Mouse (Mus musculus): Measurements from ENCODE around the gene Tnfsf10.
A peak's percentile ranks its signal among the peaks of the same experiment; 100 is the strongest.
"Not testable (repeated sequence)": the region's sequence is repeated elsewhere in the genome, so short reads cannot be mapped to it uniquely, and the experiment has no call there.

The Tnfsf10 gene

DNA sequence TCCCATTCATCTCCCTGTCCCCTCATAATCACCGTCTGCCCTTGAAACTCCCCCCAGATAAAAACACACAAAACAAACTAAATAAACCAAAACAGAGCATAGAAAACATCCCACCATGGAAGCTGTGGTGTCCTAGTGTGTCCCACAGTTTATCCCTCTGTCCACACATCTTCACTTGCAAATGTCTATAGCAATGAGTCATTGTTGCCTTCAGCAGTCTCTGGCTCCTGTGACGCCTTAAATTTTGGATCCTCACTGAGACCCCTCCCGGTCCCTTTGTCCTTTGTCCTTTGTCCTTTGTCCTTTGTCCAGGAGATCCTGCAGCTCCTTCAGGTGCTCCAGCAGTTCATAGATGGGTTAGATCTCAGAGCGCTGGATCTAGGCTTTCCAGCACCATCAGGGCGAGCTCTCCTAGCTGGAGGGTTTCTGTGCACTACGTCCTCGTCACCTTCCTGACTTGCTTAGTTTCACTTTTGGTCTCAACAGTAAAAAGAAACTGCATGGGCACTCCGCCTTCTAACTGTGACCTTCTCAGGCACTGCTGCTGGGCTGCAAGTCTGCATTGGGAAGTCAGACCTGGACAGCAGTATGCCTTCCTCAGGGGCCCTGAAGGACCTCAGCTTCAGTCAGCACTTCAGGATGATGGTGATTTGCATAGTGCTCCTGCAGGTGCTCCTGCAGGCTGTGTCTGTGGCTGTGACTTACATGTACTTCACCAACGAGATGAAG lies at the start of gene Tnfsf10:
Tnfsf10 (plus strand) TSS at position 470 of the 729 bp plus-strand sequence.
- DNase-seq (ENCODE audit: low read depth, low spot score), result peak; percentile 81

DNA sequence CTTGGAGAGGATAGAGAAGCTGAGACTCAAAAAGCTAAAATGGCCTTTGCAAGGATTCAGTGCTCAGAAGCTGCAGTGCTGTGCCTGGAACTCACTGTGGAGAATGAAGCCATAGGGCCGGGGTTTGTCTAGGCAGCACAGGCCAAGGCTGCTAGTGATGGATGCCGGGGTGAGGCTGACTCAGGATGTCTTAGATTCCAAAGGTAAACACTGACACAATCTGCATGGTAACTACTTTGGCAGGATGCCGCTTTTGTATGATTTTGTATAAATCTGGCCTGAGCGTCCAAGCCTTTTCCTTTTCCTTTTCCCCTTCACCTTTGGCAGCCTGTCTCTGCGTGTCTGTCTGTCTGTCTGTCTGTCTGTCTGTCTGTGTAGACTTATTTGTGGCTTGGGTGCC lies 49.5 kb upstream of the Tnfsf10 start:
- DNase-seq (ENCODE audit: low read depth, low spot score), result no peak

DNA sequence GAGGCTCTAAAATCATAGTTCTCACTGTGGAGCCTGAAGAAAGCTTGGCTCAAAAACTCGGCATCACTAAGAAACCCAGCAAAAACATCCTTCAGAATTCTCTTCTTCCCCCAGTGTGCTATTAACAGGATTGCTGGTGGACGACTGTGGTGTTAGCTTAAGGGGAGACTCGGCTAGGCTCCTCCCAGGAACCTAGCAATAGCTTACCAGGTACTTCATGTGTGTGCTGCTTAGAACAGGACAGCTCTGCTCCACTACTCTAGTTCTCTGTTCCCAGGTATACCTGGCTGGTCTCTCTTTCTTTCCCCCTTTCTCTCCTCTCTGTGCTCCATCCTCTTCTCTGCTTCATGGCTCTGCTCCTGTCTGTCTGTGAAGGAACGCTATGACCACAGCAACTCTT lies 48.9 kb upstream of the Tnfsf10 start:
- no peak for DNase-seq (ENCODE audit: low read depth, low spot score)

DNA sequence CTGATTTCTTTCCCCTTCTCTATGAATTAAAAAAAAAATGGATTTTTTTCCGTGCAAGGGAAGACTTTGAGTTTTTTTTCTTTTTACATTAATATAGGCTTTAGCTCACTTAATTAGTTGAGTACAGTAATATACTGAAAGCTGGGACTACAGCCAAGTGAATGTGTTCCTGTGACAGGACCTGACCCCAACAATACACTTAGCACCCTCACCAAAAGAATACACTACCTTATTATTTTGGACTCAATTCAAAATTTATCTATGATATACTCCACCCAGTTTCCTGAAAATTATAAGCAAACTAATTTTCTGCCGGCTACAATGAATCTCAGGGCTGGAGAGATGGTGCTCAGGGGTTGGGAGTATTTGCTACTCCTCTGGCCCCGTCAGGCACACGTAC lies 47.7 kb upstream of the Tnfsf10 start:
- DNase-seq (ENCODE audit: low read depth, low spot score), result no peak

DNA sequence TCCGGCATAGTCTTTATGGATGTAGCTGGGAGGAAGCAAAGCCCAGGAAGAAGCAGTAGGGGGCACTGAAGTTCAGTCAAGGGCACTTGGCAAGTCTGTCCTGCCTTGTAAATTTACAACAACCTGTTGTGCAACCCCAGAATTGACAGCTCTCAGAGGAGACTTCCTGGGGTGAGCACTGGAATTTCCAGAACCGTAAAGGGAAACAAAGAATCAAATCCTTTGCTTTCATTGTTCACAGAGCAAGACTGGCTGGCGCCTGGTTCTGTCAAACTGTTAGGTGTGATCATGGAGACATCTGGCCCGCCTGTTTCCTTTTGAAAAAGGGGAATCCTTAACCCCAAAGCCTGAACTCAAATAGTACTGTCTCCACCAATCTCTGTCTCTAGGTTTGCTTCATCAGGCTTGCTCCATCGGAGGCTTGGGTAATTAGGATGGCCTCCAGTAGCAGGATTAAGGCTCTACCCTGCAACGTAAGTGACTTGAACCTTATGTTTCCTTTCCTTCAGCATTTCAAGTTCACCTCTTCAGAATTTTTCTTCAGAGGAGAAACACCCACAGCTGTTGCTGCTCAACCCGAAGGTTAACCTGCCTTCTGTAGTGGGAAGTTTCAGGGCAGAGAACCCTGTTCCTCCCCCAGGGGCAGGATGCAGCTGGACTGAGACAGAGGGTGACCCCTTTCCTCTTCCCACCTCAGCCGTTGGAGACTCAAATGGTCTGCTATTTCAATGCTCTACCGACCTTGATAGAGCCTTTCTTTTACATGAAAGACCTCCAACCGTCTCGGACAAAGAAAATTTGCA lies 46.5 kb upstream of the Tnfsf10 start:
- DNase-seq (ENCODE audit: low read depth, low spot score), result peak; percentile 69

DNA sequence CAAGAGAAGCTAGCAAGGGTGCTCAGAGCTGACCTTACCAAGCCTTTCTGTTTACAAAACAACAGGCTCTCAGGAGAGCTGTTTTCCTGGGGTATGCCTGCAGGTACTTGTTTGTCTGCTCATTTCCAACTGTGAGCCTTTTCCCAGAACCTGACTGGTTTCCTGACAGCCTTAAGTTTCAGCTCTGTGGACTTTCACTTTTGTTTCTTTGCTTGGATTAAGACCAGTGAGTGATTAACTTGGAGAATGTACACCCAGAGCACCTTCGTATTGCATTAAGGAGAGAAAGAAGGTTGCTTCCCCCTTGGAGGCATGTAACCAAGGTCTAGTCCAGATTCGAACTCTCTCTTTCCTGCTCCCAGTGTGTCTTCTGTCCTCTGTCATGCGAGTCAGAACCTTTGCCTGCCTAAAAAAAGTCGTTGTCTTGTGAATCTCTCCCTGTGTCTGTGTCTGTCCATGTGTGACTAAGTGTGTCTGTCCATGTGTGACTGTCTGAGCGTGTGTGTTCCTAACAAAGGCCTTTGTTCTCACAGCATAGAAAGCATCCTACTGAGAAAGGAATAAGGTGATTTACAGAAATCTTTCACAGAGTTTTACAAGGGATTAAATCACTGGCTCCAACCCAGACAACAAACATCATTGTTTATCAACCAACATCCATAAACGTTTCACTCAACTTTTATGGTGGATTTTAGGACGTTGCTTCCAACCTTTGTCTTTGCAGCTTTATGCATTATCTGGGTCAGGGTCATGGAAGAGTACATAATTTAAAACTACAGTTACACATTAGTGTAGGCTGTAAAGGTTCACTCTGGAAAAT lies 43.7 kb upstream of the Tnfsf10 start:
- DNase-seq (ENCODE audit: low read depth, low spot score), result no peak

DNA sequence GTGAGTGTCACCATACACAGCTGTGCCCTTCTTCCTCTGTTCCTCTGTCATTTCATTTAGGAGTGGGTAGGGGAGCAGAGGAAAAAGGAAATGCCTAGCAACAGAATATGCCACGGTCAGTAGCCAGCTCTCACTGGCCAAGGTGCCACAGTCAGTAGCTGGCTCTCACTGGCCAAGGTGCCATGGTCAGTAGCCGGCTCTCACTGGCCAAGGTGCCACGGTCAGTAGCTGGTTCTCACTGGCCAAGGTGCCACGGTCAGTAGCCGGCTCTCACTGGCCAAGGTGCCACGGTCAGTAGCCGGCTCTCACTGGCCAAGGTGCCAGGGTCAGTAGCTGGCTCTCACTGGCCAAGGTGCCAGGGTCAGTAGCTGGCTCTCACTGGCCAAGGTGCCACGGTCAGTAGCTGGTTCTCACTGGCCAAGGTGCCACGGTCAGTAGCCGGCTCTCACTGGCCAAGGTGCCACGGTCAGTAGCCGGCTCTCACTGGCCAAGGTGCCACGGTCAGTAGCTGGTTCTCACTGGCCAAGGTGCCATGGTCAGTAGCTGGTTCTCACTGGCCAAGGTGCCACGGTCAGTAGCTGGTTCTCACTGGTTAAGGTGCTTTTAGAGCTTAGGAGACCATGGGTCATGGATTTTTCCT lies 37.4 kb upstream of the Tnfsf10 start:
- not testable (repeated sequence) for DNase-seq (ENCODE audit: low read depth, low spot score)

DNA sequence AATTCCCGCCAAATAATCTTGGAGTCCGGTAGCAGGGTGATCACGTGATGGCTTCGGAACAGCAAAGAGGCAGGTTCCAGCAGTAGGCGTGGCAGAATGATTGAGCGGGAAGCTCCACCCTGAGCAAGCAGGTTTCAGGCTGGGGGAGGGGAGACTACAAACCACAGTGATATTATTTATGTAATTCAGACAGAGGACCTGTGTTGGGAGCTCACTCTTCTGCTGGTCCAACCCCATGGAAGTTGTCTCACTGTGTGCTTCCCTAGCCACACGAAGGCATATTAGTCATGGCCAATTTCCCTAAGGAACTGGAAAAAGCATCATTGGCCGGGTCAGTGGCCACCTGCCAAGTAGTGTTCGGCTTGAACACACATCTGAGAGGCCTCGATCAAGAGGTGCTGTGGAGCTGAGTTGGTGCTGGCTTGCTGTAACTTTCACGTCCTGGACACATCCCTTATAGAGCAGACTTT lies 36.5 kb upstream of the Tnfsf10 start:
- DNase-seq (ENCODE audit: low read depth, low spot score), result peak; percentile 42

DNA sequence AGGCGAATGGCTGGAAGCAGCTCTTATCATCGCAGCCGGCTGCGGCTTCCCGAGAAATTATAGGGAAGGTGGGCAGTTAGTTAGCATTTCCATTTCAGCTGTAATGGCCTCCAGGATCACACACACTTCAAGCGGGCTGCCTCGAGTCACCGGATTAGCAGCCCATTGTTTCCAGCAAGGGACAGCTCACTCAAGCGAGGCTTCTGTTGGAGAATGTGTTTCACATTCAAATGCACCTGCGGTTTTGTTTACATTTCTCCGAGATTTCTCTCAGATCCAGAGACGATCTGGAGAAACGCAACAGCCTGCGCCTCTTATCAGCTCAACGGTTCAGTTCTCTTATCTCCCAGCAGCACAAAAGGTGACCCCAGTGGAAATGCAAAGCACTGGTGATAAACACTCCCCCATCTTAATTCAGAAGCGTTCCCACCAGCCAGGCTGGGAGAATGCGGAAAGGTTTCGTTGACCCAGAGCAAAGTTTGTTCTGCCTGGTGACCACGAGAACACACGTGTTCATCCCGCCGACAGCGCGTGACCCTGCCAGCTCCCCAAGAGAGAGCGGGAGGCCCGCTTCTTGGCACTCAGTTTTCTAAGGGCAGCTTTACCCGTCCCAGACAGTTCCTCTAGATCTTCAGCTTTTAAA lies 33.6 kb upstream of the Tnfsf10 start:
- DNase-seq (ENCODE audit: low read depth, low spot score), result no peak

DNA sequence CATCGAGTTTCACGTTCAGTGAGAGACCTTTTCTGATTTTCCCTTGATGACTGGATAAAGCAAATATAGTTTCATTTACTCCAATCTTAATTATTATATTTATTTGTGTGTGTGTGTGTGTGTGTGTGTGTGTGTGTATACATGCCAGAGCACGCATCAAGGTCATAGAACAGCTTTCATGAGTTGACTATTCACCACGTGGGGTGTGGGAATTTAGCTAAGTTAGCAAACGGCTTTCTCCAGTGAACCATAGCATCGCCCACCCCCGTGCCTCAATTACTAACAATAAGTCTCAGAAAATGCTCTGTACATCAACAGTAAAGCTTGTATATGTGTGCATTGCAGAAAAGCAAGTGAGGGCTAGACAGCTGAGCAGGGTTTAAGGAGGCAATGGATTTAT lies 33.0 kb upstream of the Tnfsf10 start:
- no peak for DNase-seq (ENCODE audit: low read depth, low spot score)

DNA sequence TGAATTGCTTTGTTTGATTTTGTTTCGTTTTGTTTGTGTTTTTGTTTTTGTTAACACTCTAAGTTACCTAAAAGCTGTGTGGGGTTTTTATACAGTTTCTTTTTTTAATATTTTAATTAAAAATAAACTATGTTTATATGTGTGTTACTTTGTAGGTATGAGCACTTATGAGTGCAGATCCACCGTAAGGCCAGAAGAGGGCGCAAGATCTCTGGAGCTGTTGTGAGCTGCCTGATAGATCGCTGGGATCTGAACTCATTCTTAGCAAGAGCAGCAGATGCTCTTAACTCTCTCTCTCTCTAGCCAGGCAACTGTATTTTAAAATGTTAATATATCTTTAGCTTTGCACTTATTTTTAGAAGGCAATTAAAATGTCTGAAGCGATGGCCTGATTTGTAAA lies 32.6 kb upstream of the Tnfsf10 start:
- peak; percentile 43 for DNase-seq (ENCODE audit: low read depth, low spot score)

DNA sequence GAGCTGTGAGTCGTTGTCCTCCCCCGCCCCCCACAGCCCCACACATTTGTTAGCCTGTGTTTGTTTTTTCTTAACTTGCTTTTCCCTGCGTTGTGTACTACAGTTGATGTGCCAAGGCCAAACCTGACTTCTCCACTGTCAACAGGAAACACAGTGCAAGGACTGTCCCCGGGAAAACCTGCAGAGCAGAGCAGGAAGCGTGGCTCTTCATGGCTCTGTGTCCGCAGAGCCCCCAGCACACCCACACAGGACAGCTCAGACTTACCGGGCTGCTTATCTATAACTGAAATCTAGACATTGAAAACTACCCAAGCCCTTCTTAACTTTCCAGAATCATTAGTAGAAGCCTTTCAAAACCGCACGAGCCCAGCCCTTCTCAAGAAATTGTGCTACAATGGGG lies 31.8 kb upstream of the Tnfsf10 start:
- DNase-seq (ENCODE audit: low read depth, low spot score), result peak; percentile 49

DNA sequence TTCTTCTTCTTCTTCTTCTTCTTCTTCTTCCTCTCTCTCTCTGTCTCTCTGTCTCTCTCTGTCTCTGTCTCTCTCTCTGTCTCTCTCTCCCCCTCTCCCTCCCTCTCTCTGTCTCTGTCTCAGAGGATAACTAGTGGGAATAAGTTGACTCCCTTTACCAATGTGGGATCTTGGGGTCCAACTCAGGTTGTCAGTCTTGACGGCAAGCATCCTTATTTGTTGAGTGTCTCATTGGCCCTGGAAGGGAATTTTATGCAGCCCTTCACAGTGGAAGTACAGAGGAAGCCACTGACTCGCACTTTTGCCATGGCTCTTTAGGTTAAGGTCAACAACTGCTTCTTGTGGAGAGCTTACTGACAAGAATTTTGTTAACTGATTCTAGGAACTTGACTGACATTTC lies 28.5 kb upstream of the Tnfsf10 start:
- DNase-seq (ENCODE audit: low read depth, low spot score), result no peak

DNA sequence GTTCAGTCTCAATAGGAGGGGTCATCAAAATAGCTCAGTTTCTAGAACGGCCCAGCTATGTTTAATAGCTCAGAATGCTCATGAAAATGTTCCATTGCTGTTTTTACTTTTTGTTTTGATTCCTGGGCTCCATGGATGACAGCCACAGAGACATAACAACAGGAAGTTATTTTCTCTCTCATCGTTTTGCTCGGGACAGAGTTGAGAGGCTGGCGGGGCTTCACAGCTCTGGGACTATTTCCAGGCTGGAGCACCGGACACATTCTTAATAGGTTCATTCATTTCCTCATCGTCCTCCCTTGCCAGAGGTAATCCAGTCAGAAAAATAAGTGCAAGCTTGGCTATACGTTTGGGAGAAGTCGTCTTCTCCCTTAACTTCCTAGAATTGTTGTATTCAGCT lies 27.9 kb upstream of the Tnfsf10 start:
- no peak for DNase-seq (ENCODE audit: low read depth, low spot score)

DNA sequence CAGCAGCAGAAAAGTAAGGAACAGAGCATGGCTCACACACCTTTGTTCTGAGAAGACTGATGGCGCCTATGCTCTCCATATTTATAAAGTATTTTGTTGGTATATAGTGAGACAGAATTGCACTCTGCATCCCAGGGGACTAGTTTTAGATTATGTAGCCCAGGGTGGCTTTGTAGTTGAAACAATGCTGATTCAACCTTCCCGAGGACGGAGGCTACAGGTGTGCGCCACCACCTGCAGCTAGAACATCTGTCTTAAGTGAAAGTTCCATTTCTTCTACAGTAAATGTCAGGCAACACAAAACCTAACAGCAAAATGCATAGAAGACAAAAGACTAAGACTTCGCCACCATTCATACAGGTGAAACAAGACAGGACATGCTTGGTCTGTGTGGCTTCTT lies 26.5 kb upstream of the Tnfsf10 start:
- no peak for DNase-seq (ENCODE audit: low read depth, low spot score)

DNA sequence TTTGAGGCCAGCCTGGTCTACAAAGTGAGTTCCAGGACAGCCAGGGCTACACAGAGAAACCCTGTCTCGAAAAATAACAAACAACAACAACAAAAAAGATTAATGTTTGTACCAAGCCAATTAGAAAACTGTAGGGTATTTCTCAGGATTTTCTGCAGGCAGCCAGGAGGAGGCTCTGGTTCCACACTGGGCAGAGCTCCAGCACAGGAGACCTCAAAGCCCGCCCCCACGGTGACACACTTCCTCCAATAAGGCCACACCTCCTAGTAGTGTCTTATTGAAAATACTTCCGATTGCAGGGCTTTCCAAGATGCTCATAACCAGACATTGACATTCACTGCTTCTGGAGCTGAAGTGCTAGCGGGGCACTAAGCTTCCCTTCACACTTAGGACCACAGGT lies 25.9 kb upstream of the Tnfsf10 start:
- DNase-seq (ENCODE audit: low read depth, low spot score), result peak; percentile 37

DNA sequence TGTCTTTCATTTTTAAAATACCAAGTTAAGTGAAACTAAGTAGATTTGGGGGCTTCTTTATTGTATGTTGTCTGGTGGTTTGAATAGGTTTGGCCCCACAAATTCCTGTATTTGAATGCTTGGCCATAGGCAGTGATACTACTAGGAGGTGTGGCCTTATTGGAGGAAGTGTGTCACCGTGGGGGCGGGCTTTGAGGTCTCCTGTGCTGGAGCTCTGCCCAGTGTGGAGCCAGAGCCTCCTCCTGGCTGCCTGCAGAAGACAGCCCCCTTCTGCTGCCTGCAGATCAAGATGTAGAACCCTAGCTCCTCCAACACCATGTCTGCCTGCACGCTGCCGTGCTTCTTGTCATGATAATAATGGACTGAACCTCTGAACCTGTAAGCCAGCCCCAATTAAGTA lies 25.4 kb upstream of the Tnfsf10 start:
- peak; percentile 30 for DNase-seq (ENCODE audit: low read depth, low spot score)

DNA sequence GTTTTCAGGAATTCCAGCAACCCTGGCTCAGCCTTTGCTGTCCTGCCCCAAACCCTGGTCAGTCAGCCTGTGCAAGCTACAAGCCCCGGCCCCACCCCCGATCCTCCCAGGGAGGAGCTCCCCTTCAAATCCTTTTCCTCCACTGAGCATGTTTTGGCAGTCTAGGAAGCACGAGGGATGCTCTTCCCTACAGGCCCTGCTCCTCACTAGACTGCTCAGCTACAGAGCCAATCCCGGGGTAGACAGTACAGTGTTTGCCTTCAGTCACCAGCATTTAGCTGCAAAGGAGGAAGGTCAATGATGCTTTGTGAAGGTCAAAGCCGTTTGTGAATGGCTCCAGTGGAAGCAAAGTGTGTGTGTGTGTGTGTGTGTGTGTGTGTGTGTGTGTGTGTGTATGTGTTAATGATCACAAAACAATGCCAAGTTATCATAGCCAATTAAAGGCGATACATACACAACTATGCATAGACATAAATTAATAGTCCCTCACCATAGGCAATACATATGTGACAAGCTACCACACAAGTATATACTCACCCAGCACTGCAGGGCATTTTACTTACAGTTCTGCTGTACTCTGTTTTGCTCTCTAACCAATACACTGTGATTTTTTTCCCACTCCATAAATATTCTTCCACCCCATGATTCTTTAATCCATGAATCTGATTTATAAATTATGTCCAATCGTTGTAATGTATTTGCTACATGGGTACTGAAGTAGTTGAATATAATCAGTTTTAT lies 23.0 kb upstream of the Tnfsf10 start:
- DNase-seq (ENCODE audit: low read depth, low spot score), result no peak

DNA sequence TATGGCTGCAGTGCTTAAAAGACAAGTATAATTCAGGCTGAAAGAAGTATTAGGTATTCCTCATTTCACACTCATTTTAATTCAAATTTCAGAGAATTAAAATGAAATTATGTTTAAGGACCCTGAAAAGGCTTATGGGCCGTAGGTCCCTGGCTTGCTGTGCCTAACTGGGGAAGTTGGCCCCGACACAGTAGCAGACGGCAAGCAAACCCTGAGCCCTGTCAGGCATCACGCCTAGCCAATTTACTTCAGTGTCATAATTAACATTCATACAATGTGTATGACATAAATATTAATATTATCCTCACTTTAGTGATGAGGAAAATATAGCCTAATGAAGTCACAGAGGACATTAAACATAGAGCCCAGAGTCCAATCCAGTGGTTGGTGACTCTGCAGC lies 16.4 kb upstream of the Tnfsf10 start:
- DNase-seq (ENCODE audit: low read depth, low spot score), result no peak

DNA sequence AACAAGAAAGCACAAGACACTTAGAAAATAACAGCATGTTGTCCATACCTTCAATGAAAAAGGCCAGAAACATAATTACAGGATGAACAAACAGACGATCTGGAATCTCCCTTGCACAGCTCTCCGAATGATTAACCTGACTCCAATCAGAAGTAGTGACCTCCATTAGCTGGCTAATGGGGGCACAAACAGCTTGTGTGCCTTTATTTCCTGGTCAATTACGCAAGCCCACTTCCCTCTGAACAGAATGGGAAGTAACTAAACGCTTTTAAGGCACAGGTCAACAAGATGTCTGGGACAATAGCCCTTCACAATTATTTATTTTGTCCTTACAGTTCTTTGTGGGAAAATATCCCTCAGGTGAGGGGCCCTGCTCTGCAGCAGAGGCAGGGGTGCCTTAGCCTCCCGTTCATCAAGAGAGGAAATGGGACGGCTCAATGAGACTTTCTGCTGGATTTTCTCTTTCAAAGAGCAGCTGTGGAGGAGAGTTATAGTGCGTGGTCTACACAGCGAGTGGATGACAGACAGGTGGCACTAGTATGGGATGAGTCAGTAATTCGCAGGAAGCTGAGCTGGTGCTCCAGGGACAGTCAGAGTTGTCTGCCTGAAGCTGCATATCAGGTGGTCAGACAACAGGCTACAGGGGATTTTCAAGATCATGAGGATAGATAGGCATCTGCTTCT lies 14.3 kb upstream of the Tnfsf10 start:
- DNase-seq (ENCODE audit: low read depth, low spot score), result no peak

Measured in CD4-positive, CD25-positive, alpha-beta regulatory T cell, adult 2 months (primary cell).